Mouse (Mus musculus): Measurements from ENCODE around the gene Moap1. TPM values are rescaled to one million over a fixed set of nuclear protein-coding genes. Genes with fewer than 3 reads are reported as not detected.
A peak's percentile ranks its signal among the peaks of the same experiment; 100 is the strongest.

Moap1 gene
- total and polyA plus RNA-seq, 3 experiments, result 8.2 to 8.4 TPM; not detected in 1

GRCm38 (mm10) chr12:102702356-102703110 is 40.9 kb downstream of the Moap1 start (continued):
- no peak for TF ChIP-seq RCOR1 (IDR thresholded peaks at IDR 0.05; ENCODE audit: low read depth, low read length)
- peak; percentile 53 for TF ChIP-seq SMC3 (IDR thresholded peaks at IDR 0.05; ENCODE audit: low read depth, low read length)
- TF ChIP-seq E2F4 (IDR thresholded peaks at IDR 0.05; ENCODE audit: borderline replicate concordance, low read depth, low read length), result no peak

- H3K27ac ChIP-seq (ENCODE audit: control insufficient read depth, low read depth, low read length), result no peak overlapping the region
- peaks cover 3 to 8% of the 10 kb centered on the region in 2 experiments; a peak in 2 of 4 replicates for H3K4me1 ChIP-seq (ENCODE audit: control insufficient read depth in 1 of 2, insufficient read depth in 2 of 2, low read length in 2 of 2)
- no peak overlapping the region for H3K9ac ChIP-seq (ENCODE audit: control insufficient read depth, low read depth, low read length, poor library complexity, severe bottlenecking)
- no peaks in the 10 kb centered on the region; a peak in 1 of 4 replicates for H3K36me3 ChIP-seq (ENCODE audit: control insufficient read depth in 1 of 2, insufficient read depth in 2 of 2, low read length in 2 of 2)
- no peaks in the 10 kb centered on the region for H3K9me3 ChIP-seq (replicated peaks; ENCODE audit: insufficient read depth, low read length)
- TF ChIP-seq TBP (IDR thresholded peaks at IDR 0.05; ENCODE audit: low read depth, low read length), result no peak
- no peak for TF ChIP-seq MEF2A (IDR thresholded peaks at IDR 0.05; ENCODE audit: extremely low read depth, insufficient replicate concordance, low read depth, low read length, poor library complexity, severe bottlenecking)
- TF ChIP-seq ELF1 (IDR thresholded peaks at IDR 0.05; ENCODE audit: low read depth, low read length), result no peak
- TF ChIP-seq JUND (IDR thresholded peaks at IDR 0.05; ENCODE audit: low read depth, low read length), result no peak
- no peak for TF ChIP-seq MXI1 (IDR thresholded peaks at IDR 0.05; ENCODE audit: low read depth, low read length)
- peaks cover 33% of the 10 kb centered on the region for H3K79me2 ChIP-seq (ENCODE audit: control insufficient read depth, insufficient read depth, low read length, poor library complexity)
- no peak overlapping the region for H3K4me3 ChIP-seq (ENCODE audit: control insufficient read depth in 1 of 2, insufficient read depth in 1 of 2, low read depth in 2 of 2, low read length in 2 of 2)
- DNase-seq (ENCODE audit: low read depth, low spot score), result no peak
- no peaks in the 10 kb centered on the region for H3K27me3 ChIP-seq (ENCODE audit: control insufficient read depth in 1 of 2, insufficient read depth in 2 of 2, low read length in 2 of 2)
These were observed 41.7 kb downstream of the Moap1 start for GRCm38 (mm10) chr12:102701691-102702207.

DNA sequence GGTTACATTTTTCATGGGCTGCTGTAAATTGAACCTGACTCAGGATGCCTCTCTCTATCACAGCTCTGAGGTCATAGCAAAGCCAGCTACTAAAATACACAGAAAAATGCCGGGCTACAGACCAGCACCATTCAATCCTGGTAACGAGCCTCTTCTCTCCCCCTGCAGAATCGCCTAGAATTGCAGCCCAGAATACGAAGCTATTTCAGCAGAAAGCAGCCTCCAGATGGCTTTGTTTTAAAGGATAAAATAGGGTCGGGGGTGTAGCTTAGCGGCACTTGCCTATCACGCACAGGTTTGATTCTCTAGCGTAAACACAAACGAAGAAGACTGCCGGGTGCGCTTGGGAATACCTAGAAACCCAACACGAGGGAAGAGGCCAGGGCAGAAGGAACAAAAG is 43.0 kb downstream of the Moap1 start:
- H3K36me3 ChIP-seq (ENCODE audit: control insufficient read depth in 1 of 2, insufficient read depth in 2 of 2, low read length in 2 of 2), result no peaks in the 10 kb centered on the region; a peak in 1 of 4 replicates
- no peak for DNase-seq (ENCODE audit: low read depth, low spot score)
- H3K4me3 ChIP-seq (ENCODE audit: control insufficient read depth in 1 of 2, insufficient read depth in 1 of 2, low read depth in 2 of 2, low read length in 2 of 2), result no peak overlapping the region
- H3K79me2 ChIP-seq (ENCODE audit: control insufficient read depth, insufficient read depth, low read length, poor library complexity), result peaks cover 33% of the 10 kb centered on the region
- no peaks in the 10 kb centered on the region for H3K9me3 ChIP-seq (replicated peaks; ENCODE audit: insufficient read depth, low read length)
- H3K9ac ChIP-seq (ENCODE audit: control insufficient read depth, low read depth, low read length, poor library complexity, severe bottlenecking), result no peak overlapping the region
- no peaks in the 10 kb centered on the region for H3K27me3 ChIP-seq (ENCODE audit: control insufficient read depth in 1 of 2, insufficient read depth in 2 of 2, low read length in 2 of 2)
- no peak overlapping the region for H3K27ac ChIP-seq (ENCODE audit: control insufficient read depth, low read depth, low read length)
- TF ChIP-seq KAT2A (conservative IDR thresholded peaks at IDR 0.05; ENCODE audit: low read depth, low read length) (no peak), MXI1 (IDR thresholded peaks at IDR 0.05; ENCODE audit: low read depth, low read length) (no peak), MAFK (IDR thresholded peaks at IDR 0.05; ENCODE audit: borderline replicate concordance, low read depth, low read length) (no peak), POLR2AphosphoS2 (IDR thresholded peaks at IDR 0.05; ENCODE audit: low read length) (no peak), EP300 (IDR thresholded peaks at IDR 0.05; ENCODE audit: low read depth in 1 of 2, low read length in 2 of 2) (no peak), TBP (IDR thresholded peaks at IDR 0.05; ENCODE audit: low read depth, low read length) (no peak), BHLHE40 (IDR thresholded peaks at IDR 0.05; ENCODE audit: borderline replicate concordance, low read depth, low read length) (no peak), ZC3H11A (IDR thresholded peaks at IDR 0.05; ENCODE audit: low read depth, low read length) (no peak), CHD1 (IDR thresholded peaks at IDR 0.05; ENCODE audit: low read depth, low read length) (no peak), RCOR1 (IDR thresholded peaks at IDR 0.05; ENCODE audit: low read depth, low read length) (no peak), HCFC1 (IDR thresholded peaks at IDR 0.05; ENCODE audit: low read depth, low read length) (no peak), TAL1 (IDR thresholded peaks at IDR 0.05; ENCODE audit: low read length) (no peak)
- peaks cover 0 to 8% of the 10 kb centered on the region in 2 experiments; a peak in 2 of 4 replicates for H3K4me1 ChIP-seq (ENCODE audit: control insufficient read depth in 1 of 2, insufficient read depth in 2 of 2, low read length in 2 of 2)
